Mouse (Mus musculus) layer of hippocampus, adult 9-10 months (tissue): ENCODE measurements around the gene Kdelr3.
A peak's percentile ranks its signal among the peaks of the same experiment; 100 is the strongest.

Experiments
- DNase-seq: peaks from one replicate; pipeline ENCODE4 v3.0.0; 2022; ENCODE audit warnings: low spot score

Gene Kdelr3

DNA sequence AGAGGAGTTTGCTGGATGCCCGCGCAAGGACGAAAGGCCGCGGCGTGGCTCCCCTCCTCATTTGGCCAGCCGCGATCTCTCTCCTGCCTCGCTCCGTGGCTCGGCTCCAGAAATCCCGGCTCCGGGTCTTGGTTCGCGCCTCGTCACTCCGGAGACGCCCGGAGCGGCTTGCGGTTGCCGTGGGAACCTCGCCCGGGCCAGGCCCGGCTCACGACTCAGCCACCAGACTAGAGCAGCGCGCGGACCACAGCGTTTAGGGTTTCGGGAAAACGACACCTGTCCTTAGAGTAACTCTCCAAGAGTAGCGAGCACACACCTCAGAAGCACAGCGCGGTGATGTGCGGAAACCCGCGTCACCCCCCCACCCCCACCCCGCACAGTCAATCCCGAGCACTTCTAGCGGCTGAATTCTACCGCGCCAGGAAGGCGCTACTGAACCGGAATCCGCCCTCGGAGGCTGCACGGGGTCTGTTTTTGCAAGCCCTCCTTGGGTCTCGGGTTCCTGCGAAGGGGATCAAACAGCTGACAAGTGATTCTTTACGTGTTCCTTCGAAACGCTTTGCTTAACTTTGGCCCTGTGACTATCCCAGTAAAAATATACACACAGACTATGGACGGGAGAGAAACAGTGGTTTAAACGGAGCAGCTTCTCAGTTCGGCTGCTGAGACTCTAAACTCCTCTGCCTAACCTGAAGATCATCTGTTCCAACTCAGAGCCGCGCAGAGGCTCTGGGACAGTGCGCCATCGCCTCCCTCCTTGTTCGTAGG, 4.5 kb upstream of the Kdelr3 start:
- no peak for DNase-seq

DNA sequence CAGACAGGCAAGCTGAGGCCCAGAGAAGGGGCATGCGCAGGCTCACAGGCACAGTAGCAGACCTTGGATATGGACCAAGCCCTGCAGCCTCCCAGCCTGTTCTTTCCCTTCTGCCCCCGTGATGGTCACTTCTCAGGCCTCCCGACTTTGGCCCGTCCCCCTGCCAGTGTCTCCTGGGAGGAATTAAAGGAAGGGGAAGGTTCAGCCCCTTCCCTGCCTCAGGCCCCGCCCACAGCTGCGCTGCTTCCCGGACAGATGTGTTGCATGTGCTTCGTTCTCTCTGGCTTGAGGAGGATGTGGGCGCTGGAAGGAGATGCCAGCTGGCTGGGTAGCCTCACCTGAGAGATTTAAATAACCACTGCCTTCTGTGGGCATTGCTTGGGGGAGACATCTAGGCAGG, 2.3 kb upstream of the Kdelr3 start:
- DNase-seq, result no peak

DNA sequence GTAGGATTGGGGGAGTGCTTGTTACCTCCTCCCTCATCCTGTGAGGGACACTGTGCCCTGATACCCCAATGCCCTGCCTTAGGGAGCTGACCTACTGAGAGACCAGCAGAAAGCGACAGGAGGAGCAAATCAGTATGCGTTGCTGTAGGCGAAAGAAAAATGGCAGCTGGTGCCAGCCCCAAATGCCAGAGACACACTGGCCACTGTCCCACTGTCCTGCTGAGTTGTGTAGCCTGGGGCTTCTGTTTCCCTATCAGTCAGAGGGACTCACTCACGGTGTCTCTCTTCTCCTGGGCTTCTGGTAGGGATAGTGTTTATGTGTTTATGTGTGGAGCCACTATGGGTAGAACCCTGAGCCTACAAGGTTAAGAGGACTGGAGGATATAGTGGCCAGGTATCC, 1.5 kb downstream of the Kdelr3 start:
- no peak for DNase-seq

- DNase-seq, result no peak
Observed at GRCm38 (mm10) chr15:79518571-79518970, 2.4 kb downstream of the Kdelr3 start.

DNA sequence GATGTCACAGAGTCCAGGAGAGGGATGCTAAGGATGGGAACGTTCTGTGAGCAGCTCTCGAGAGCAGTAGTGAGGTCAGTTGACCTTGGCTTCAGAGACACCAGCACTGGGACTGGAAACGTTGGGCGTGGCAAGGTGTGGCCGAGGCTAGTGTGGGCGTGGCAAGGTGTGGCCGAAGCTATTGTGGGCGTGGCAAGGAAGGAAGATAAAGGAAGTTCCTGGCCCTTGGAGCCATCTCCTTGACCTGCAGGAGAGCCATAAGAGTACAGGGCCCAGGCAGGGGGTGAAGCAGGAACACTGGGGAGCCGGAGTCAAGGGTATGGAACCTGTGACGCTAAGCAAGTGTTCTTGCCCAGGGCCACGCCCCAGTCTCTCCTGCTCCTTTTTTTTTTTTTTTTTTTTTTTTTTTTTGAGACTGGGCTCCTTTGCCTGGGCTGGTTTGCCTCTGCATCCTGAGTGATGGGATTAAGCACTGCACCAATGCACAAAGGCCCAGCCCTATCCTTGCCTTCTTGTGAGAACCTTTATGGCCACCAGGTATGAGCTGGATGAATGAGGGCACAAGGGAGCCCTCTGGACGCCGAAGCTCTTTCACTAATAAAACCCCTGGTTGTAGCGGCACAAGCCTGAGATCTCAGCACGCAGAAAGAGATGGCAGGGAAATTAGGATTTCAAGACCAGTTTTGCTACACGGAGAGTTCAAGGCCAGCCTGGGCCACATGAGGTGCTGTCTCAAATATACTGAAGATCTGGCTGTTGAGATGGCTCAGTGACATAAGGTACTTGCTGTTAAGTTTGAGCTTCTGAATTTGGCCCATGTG, 3.4 kb downstream of the Kdelr3 start:
- no peak for DNase-seq

- no peak for DNase-seq
Observed at GRCm38 (mm10) chr15:79525564-79525963, 9.4 kb downstream of the Kdelr3 start.

DNA sequence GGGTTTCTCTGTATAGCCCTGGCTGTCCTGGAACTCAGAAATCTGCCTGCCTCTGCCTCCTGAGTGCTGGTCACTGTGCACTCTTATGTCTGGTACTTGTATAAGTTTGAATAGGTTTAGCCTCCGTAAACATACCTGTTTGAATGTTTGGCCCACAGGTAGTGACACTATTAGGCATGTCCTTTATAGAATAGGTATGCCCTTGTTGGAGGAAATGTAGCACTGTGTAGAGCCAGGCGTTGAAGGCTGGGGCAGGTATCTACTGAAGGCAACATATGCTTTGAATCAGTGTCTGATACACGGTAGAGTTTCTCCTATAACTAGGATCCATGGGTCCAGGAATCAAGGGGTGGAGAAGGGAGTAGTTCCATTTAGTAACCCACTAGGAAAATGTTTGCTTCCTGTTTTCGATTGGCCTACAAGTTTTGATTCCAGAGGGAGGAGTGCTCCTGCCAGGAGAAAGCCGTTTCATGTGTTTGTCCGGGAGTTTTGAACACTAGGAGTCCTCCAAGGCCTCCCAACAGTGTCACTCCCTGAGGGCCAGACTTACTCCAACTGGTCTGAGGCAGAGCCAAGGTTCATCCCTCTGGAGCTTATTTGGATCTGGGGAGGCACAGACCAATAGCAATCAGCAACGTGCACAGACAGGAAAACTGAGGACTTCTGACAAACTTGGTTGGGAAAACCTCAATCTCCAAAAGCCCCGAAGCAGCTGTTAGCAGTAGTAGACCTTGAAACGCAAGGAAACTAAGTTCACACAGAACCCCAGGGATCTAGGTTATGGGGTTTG, 10.0 kb downstream of the Kdelr3 start:
- no peak for DNase-seq

DNA sequence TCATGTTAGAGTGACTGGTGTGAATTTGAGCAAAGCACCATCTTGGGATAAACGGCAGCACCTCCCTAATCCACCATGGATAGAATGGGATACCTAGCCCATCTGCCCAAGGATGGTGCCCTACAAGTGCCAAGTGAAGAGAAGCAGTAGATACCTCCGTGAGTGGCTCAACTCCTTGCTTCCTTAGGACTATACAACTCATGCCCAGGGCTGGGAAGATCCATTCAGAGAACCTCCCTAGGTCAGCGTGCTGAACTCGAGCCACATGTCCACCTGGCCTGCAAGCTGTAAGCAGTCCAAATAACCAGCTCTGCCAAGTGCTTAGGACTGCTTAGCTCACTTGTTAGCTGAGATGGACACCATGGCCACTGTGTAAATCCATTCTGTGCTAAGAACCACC, 11.0 kb downstream of the Kdelr3 start:
- DNase-seq, result no peak

DNA sequence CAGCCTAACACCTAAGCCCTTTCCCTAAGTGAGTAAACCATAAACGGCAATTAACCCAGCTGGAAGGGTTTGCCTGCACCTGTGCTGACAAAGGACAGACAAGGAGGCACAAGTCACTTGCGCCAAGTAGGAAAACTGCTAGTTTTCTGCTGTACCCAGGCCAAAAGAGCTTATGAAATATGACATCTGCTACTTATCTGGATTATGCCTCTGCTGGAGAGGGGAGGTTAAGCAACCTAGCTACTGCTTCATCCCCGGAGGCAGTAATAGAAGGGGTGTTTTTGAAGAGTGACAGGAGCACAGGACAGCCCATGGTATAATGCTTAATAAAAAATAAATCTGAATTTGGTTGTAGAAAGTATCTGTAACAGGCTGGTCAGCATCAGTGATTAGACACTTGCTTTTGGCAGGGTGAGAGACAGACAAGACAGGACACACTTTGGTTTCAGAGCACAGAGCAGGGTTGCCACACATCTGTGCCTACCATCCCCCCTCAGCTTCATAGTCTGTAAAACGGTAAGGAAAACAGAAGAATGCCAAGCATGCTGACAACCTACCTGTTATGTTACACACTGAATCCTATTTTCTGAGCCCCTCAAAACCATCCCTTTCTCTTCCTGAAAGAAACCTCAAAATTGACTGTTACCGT, 11.9 kb downstream of the Kdelr3 start:
- no peak for DNase-seq

DNA sequence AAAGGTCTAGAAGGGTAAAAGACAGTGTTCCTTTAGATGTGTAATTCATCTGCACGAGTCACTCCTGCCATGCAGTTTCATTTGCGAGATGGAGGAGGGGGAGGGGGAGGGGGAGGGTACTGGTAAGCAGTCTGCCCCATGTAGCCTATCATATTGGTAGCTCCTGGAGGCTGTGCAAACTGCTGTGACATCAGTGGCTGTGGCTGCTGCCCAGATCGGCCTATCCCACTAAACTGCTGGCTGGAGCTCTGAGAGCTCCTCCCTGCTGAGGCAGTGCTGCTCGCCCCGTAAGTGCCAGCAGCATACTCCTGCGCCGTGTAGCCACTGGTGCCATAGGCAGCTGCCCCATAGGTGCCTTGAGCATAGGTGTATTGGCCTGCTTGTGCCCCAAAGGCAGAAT, 13.7 kb downstream of the Kdelr3 start:
- DNase-seq, result no peak

DNA sequence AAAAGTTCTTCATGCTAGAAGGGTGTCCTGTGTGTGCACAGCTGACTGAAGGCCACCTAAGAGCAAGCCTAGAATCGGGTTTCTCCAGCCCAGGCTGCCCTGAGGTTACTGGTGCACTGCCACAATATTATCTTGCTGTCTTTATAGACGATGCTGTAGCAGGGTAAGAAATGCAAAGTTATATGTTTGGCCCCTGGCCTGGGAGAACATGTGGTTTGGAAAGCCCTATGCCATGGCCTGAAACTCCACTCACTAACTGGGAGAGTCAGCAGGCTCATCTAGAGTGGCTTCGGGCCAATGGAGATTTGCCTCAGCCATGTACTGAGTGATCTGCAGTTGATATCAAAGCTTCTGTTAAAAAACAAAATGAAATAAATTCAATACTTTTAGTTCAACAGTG, 17.6 kb downstream of the Kdelr3 start:
- no peak for DNase-seq

GRCm38 (mm10) chr15:79543968-79544367, 27.8 kb downstream of the Kdelr3 start:
- DNase-seq, result no peak

DNA sequence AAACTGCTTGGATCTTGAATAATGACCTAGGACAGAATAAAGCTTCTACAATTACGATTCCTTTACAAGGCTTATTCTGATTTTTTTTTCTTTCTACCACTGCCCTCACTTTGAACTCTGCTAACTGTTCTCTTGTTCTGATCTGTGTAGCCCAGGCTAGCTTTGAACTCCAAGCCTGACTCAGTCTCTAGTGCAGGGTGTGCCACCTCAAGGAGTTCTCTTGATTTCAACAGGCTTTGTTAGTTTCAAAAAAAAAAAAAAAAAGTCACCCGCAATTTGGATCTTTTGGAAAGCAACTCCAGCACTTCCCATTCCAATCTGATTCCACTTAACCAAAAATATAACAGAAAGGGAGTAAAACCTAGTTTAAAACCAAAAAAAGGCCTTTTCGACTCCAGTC, 29.3 kb downstream of the Kdelr3 start:
- DNase-seq, result no peak

DNA sequence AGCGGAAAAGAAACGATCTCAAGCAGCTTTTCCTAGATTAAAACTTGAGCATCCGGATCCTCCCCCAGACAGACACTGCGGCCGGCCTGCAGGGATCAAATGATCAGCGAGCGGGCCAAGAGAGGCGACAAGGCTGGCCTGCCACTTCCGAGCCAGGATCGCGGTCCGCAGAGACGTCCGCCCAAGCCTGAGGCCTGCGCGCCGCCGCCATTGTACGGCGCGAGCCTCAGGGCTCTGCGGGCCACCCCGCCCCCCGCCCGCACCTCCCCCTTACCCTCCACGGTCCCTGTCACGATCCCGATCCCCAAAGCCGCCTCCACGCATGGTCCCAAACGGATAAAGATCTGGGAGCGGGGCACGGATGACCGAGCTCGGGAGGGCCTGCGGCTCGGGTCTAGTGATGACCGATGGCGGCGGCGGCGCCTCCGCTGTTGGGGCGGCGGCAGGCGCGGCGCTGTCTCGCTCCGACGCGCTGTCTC, 29.7 kb downstream of the Kdelr3 start:
- no peak for DNase-seq

DNA sequence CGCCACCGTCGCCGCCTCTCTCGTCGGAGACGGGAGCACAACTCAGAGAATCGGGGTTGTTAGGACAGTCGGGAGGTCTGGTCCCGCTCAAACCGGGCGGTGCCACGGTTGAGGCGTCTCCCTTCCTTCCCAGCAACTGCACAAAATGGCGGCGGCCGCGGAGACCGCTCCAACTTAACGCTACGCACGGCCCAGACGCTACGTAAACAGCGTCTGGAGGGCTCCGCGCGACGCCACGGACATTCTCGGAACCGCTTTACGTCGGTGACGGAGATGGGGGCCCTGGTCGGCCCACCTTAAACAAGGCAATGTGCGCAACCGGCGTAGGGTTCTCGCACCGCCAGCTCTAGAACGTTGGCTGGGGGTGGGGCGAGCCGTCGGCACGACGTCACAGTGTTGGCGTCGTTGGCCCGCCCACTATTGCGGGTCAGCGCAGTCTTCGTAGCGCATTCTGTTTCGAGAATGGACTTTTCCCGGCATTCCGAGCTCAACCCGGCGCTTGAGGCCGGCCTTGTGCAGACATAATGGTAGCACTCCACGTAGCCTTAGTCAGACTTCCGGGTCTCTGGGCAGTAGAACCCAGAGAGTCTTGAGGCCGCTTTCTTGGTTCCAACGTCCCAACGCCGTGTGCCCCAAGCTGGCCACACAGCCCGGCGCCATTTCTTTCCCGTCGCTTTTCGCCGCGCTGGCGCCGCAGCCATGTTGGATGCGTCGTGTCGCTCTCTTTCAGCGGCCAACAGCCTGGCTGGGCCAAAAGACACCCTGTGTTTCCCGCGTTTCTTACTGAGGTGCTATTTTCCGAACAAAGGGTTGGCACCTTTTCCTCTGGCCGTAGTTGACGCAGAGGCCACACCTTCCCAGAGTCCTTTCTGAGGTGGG, 30.4 kb downstream of the Kdelr3 start, which contains the start of gene Ddx17:
Gene Ddx17 (minus strand): TSS at position 332 of the 879 bp plus-strand sequence.
- peak; percentile 97 for DNase-seq

DNA sequence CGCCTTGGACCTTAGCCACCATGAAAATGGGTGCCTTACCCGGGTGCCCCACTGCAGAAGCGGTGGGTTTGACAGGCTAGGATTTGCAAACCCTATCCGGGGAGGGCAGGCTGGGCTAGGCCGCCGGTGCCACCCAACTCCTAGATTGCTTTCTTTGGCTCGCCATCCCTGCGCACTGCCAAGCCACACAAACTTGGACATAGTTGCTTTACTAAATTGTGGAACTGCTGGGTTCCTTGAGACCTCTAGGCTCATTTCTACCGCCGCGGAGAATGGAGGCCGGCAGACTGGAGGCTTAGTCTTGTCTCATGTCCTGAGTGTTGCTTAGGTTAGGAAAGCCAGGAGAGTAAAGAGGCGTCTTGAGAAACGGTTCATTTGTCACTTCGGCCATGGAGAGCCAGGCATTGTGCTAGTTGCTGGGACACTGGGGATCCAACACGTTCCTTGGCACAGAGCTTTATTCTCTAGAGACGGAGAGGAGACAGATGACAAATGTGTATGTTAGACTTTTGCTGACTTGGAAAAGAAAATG, 31.1 kb downstream of the Kdelr3 start:
- DNase-seq, result no peak

GRCm38 (mm10) chr15:79548226-79548625, 32.0 kb downstream of the Kdelr3 start:
- DNase-seq, result no peak

- no peak for DNase-seq
Observed at GRCm38 (mm10) chr15:79552566-79552965, 36.4 kb downstream of the Kdelr3 start.

- no peak for DNase-seq
Observed at GRCm38 (mm10) chr15:79559649-79560048, 43.4 kb downstream of the Kdelr3 start.

DNA sequence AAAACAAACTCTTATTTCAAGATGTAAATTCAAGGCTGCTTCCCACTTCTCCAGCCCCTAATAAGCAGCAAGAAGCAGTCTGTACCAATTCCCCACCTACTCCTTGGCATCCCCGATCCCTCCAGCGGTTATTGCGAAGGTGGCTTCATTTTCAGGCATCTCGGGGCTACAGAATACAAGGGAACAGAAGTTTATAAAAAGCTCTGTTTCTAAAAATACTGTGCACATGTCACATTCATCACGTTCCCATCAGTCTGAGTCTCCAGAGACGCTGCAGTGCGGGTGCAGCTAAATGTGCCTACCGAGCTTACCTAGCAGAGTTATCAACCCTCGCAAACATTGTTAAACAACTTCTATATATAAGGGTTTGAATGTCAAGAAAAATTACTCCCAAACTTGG, 46.2 kb downstream of the Kdelr3 start:
- no peak for DNase-seq
